Mouse (Mus musculus) small intestine, adult 2 months (tissue): ENCODE results near the gene Pou6f2.

Source experiments
- CTCF ChIP-seq: fragments of 200-500 bp; IDR thresholded peaks from 2 replicates; pipeline ENCODE4 v1.5.1; 2012; ENCODE audit warnings: low read depth, mild to moderate bottlenecking, control low read depth, inconsistent platforms, low read length, moderate library complexity, mixed read lengths; ENCODE audit not compliant: insufficient replicate concordance, insufficient read length; ENCODE audit errors: extremely low read depth
- POLR2A ChIP-seq: fragments of 200-500 bp; IDR thresholded peaks from 2 replicates; pipeline ENCODE4 v1.6.1; 2012; ENCODE audit warnings: low read depth, mild to moderate bottlenecking, control low read depth, inconsistent platforms, low read length, moderate library complexity

- TF ChIP-seq CTCF, result no peak
- TF ChIP-seq POLR2A, result no peak
Observed at GRCm38 (mm10) chr13:18293438-18293837, 104.0 kb downstream of the Pou6f2 start.
